Mouse (Mus musculus): ENCODE data around the gene Vstm5.

Gene Vstm5

DNA sequence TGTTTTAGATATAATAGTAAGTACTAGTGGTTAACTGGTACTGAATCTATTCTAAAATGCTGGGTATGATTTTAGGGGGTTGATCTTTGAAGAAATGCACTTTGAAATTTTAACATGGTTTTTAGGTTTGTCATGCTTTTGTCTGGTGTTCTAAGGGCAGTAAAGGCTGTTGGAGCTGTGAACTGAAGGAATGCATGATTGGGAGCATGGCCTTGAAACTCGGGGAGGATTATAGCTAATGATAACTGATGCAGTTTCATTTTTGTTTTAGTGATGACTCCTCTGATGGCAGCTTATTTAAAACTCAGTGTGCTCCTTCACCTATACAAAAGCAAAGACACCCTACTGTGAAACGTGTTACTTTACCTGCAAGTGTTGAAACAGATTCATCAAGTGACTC, 69.4 kb downstream of the Vstm5 start:
- no peak for DNase-seq (ENCODE audit: extremely low read depth, low read depth)
